15 mouse cellular contexts compared by ENCODE assay signal in genomic region chr12:32929831-32930513, GRCm38 (mm10). TPM values are rescaled to one million over a fixed set of nuclear protein-coding genes. Genes with fewer than 3 reads are reported as not detected.
DNase-seq lines count a peak whose midpoint lies in the region; ATAC-seq and TF ChIP-seq lines count a peak whose summit lies in the region.
"Had no signal": no experiment of that assay in that cellular context is flagged by ENCODE, and none has a peak within 500 bp of the region (broad histone marks: within the 10 kb centered on the region; RNA-seq: fewer than 3 reads in every experiment).

No protein-coding gene starts in this region.

- no peaks in the 10 kb centered on the region for H3K36me3 ChIP-seq in kidney, embryonic 15.5 days
- H3K36me3 ChIP-seq in kidney, embryonic 16.5 days (ENCODE audit: insufficient read depth, low read length), result no peaks in the 10 kb centered on the region
- no peaks in the 10 kb centered on the region for H3K36me3 ChIP-seq in myocyte (ENCODE audit: control insufficient read depth, insufficient read depth)
- H3K36me3 ChIP-seq in midbrain, embryonic 16.5 days (ENCODE audit: control insufficient read depth, insufficient read depth, low read length), result no peaks in the 10 kb centered on the region
- H3K36me3 ChIP-seq in limb, embryonic 10.5 days, result no peaks in the 10 kb centered on the region
- H3K36me3 ChIP-seq: midbrain, embryonic 13.5 days; neural tube, embryonic 12.5 days had no signal

- H3K9ac ChIP-seq in kidney, embryonic 15.5 days, result no peak overlapping the region
- no peak overlapping the region for H3K9ac ChIP-seq in kidney, embryonic 16.5 days (replicated peaks; ENCODE audit: low read length)
- H3K9ac ChIP-seq in midbrain, embryonic 16.5 days (ENCODE audit: low read depth, low read length), result no peak overlapping the region
- H3K9ac ChIP-seq: midbrain, embryonic 13.5 days; neural tube, embryonic 12.5 days had no signal

- H3K27ac ChIP-seq in kidney, embryonic 15.5 days, result no peak overlapping the region
- no peak overlapping the region for H3K27ac ChIP-seq in kidney, embryonic 16.5 days (ENCODE audit: low read length)
- no peak overlapping the region for H3K27ac ChIP-seq in midbrain, embryonic 16.5 days (ENCODE audit: low read length)
- no peak overlapping the region for H3K27ac ChIP-seq in limb, embryonic 10.5 days
- H3K27ac ChIP-seq: heart, adult 2 months; midbrain, embryonic 13.5 days; neural tube, embryonic 12.5 days had no signal

- no peaks in the 10 kb centered on the region for H3K9me3 ChIP-seq in kidney, embryonic 15.5 days (replicated peaks)
- no peaks in the 10 kb centered on the region for H3K9me3 ChIP-seq in kidney, embryonic 16.5 days (ENCODE audit: low read length)
- H3K9me3 ChIP-seq in midbrain, embryonic 16.5 days (replicated peaks; ENCODE audit: control insufficient read depth, low read length, poor library complexity, severe bottlenecking), result no peaks in the 10 kb centered on the region
- no peaks in the 10 kb centered on the region for H3K9me3 ChIP-seq in limb, embryonic 10.5 days (replicated peaks)
- H3K9me3 ChIP-seq: midbrain, embryonic 13.5 days; neural tube, embryonic 12.5 days had no signal

- no peaks in the 10 kb centered on the region for H3K79me2 ChIP-seq in myocyte (ENCODE audit: control insufficient read depth, insufficient read depth)

- 78% methylated on average over 11 of the region's 11 CpGs for WGBS in kidney, embryonic 15.5 days
- 75% methylated on average over 11 of the region's 11 CpGs for WGBS in kidney, embryonic 16.5 days
- WGBS in midbrain, embryonic 16.5 days, result 85% methylated on average over 11 of the region's 11 CpGs
- WGBS in limb, embryonic 10.5 days, result 88% methylated on average over 11 of the region's 11 CpGs

- H3K4me2 ChIP-seq in kidney, embryonic 15.5 days, result no peak overlapping the region
- H3K4me2 ChIP-seq in kidney, embryonic 16.5 days (replicated peaks; ENCODE audit: low read depth, low read length), result no peak overlapping the region
- no peak overlapping the region for H3K4me2 ChIP-seq in myocyte (ENCODE audit: low read depth)
- H3K4me2 ChIP-seq in midbrain, embryonic 16.5 days (ENCODE audit: low read length), result no peak overlapping the region
- H3K4me2 ChIP-seq: midbrain, embryonic 13.5 days; neural tube, embryonic 12.5 days had no signal

- TF ChIP-seq POLR2A in myocyte (IDR thresholded peaks at IDR 0.05; ENCODE audit: insufficient read length, low read depth), result no peak

- ATAC-seq in kidney, embryonic 15.5 days (replicated peaks; ENCODE audit: low FRiP score), result no peak
- peak; percentile 52 for ATAC-seq in kidney, embryonic 16.5 days (ENCODE audit: low FRiP score, low TSS enrichment)
- ATAC-seq in midbrain, embryonic 16.5 days, result no peak
- ATAC-seq in erythroblast, adult 5-6 weeks (replicated peaks; ENCODE audit: low FRiP score, poor library complexity, severe bottlenecking), result no peak
- ATAC-seq: midbrain, embryonic 13.5 days had no signal

- DNase-seq in kidney, adult 18-20 months, result peak; percentile 61
- peak; percentile 51 for DNase-seq in gastrocnemius, postnatal 14 days
- no peak for DNase-seq in limb, embryonic 10.5 days (ENCODE audit: low spot score)
- DNase-seq: cerebellum, adult 9-10 months; heart, adult 2 months; left cerebral cortex, postnatal 4 days; lung, postnatal 10 days; right cerebral cortex, postnatal 4 days had no signal

- H3K27me3 ChIP-seq in kidney, embryonic 15.5 days, result no peaks in the 10 kb centered on the region
- H3K27me3 ChIP-seq in kidney, embryonic 16.5 days (ENCODE audit: insufficient read depth, low read length), result no peaks in the 10 kb centered on the region
- no peaks in the 10 kb centered on the region for H3K27me3 ChIP-seq in myocyte (ENCODE audit: control insufficient read depth, insufficient read depth, insufficient read length)
- no peaks in the 10 kb centered on the region for H3K27me3 ChIP-seq in midbrain, embryonic 16.5 days (ENCODE audit: control insufficient read depth, insufficient read depth, low read depth, low read length)
- no peaks in the 10 kb centered on the region for H3K27me3 ChIP-seq in limb, embryonic 10.5 days (ENCODE audit: low read depth, poor library complexity, severe bottlenecking)
- H3K27me3 ChIP-seq: neural tube, embryonic 12.5 days had no signal

- H3K4me1 ChIP-seq in kidney, embryonic 15.5 days, result no peaks in the 10 kb centered on the region
- H3K4me1 ChIP-seq in kidney, embryonic 16.5 days (ENCODE audit: insufficient read depth, low read length), result peaks cover 3% of the 10 kb centered on the region; the same call in 1 of the 2 replicates
- H3K4me1 ChIP-seq in midbrain, embryonic 16.5 days (ENCODE audit: control insufficient read depth, insufficient read depth, low read length), result peaks cover 14% of the 10 kb centered on the region
- peaks cover 18% of the 10 kb centered on the region for H3K4me1 ChIP-seq in limb, embryonic 10.5 days

- intact Hi-C loops in gastrocnemius, postnatal 14 days (cut with DNase I; ENCODE audit: low total_unique reads), result loop anchor here (10.0 kb wide), 1 partner anchor 185 kb away; no protein-coding TSS in a partner anchor

- H3K4me3 ChIP-seq in kidney, embryonic 15.5 days (replicated peaks), result no peak overlapping the region
- H3K4me3 ChIP-seq in kidney, embryonic 16.5 days (ENCODE audit: low read length), result no peak overlapping the region
- no peak overlapping the region for H3K4me3 ChIP-seq in myocyte
- H3K4me3 ChIP-seq in midbrain, embryonic 16.5 days (ENCODE audit: low read depth, low read length), result no peak overlapping the region
- no peak overlapping the region for H3K4me3 ChIP-seq in limb, embryonic 10.5 days
- H3K4me3 ChIP-seq: heart, adult 2 months; midbrain, embryonic 13.5 days; neural tube, embryonic 12.5 days had no signal

- no peak overlapping the region for H3ac ChIP-seq in myocyte (ENCODE audit: control insufficient read depth, insufficient read length)

TF ChIP-seq in myocyte, 11 proteins besides CTCF, POLR2A, EP300 and RAD21:
- peak in 2 of 3 experiments; percentile 4 to 70 for TF ChIP-seq MYOD1 (IDR thresholded peaks at IDR 0.05; ENCODE audit: control insufficient read depth in 1 of 3, insufficient read length in 2 of 3, low read depth in 2 of 3)
- TF ChIP-seq TCF3 (IDR thresholded peaks at IDR 0.05; ENCODE audit: insufficient read length, low read depth), result peak; percentile 6
- no peak for TF ChIP-seq MAX (IDR thresholded peaks at IDR 0.05; ENCODE audit: low read depth)
- TF ChIP-seq CEBPB (IDR thresholded peaks at IDR 0.05; ENCODE audit: insufficient read depth, poor library complexity, severe bottlenecking), result no peak
- TF ChIP-seq MYOG (IDR thresholded peaks at IDR 0.05; ENCODE audit: control insufficient read depth in 1 of 3, insufficient read depth in 1 of 3, insufficient read length in 2 of 3, low read depth in 2 of 3), result peak in 1 of 3 experiments; percentile 72
- no peak for TF ChIP-seq TCF12 (IDR thresholded peaks at IDR 0.05; ENCODE audit: insufficient read depth, poor library complexity, severe bottlenecking)
- no peak for TF ChIP-seq REST (IDR thresholded peaks at IDR 0.05; ENCODE audit: insufficient read depth, insufficient read length)
- TF ChIP-seq POLR2AphosphoS2 (IDR thresholded peaks at IDR 0.05; ENCODE audit: insufficient read length, low read depth), result no peak
- TF ChIP-seq USF1 (IDR thresholded peaks at IDR 0.05; ENCODE audit: low read depth), result no peak
- TF ChIP-seq E2F4 (IDR thresholded peaks at IDR 0.05; ENCODE audit: insufficient read depth), result no peak
- no peak for TF ChIP-seq SRF (IDR thresholded peaks at IDR 0.05; ENCODE audit: control insufficient read depth, insufficient read length, low read depth)

RNA-seq across cellular contexts. Expression of gene Sypl, which starts 23.7 kb away (rescaled TPM):
- polyA plus RNA-seq in kidney, embryonic 15.5 days (2015; fragmentation: Nextera tagmentation; extraction: Ambion mirVana), result 118 and 131 TPM in 2 replicates
- 100 to 1,000 TPM; 124 TPM for total RNA-seq in gastrocnemius, postnatal 14 days (2021)
- 142 and 145 TPM in 2 replicates for polyA plus RNA-seq in kidney, embryonic 16.5 days (2015; fragmentation: Nextera tagmentation; extraction: Ambion mirVana)
- 64.0 TPM for polyA plus RNA-seq in myocyte (2012; fragmentation: generic; extraction: Trizol)
- polyA plus RNA-seq in midbrain, embryonic 16.5 days (2015; fragmentation: Nextera tagmentation; extraction: Ambion mirVana), result 36.1 and 37.5 TPM in 2 replicates
- total RNA-seq in erythroblast, adult 5-6 weeks (2015; ENCODE audit: low replicate concordance), result 34.6 and 44.3 TPM in 2 replicates
- 10.3 and 17.8 TPM in 2 replicates for total RNA-seq in erythroblast, adult 5-6 weeks (2017; ENCODE audit: low replicate concordance)
- 55.7 and 58.7 TPM in 2 replicates for polyA plus RNA-seq in limb, embryonic 10.5 days (2016; fragmentation: Nextera tagmentation; extraction: Ambion mirVana)
